Mouse (Mus musculus) heart, adult 2 months (tissue): ENCODE measurements around the gene Nwd1. TPM values are rescaled to one million over a fixed set of nuclear protein-coding genes. Genes with fewer than 3 reads are reported as not detected.
A peak's percentile ranks its signal among the peaks of the same experiment; 100 is the strongest.

Source experiments
- DNase-seq, 2 experiments: peaks; one replicate each; pipeline ENCODE4 v3.0.0; 2021
- H3K27ac ChIP-seq: fragments of 200-600 bp; 2 replicates; pipeline ENCODE4 v1.8.1; 2022
- H3K27me3 ChIP-seq: fragments of 200-500 bp; 2 replicates; pipeline ENCODE4 v1.6.1; 2012; ENCODE audit warnings: mild to moderate bottlenecking, low read length, inconsistent platforms, mixed read lengths; ENCODE audit not compliant: control insufficient read depth, insufficient read depth
- H3K36me3 ChIP-seq: fragments of 200-500 bp; 2 replicates; pipeline ENCODE4 v1.6.1; 2012; ENCODE audit warnings: low read length, inconsistent platforms; ENCODE audit not compliant: control insufficient read depth, insufficient read depth
- H3K4me1 ChIP-seq: fragments of 200-500 bp; 2 replicates; pipeline ENCODE4 v1.6.1; 2011; ENCODE audit warnings: low read length; ENCODE audit not compliant: control insufficient read depth, insufficient read depth
- H3K4me3 ChIP-seq: fragments of 200-600 bp; 2 replicates; pipeline ENCODE4 v1.8.1; 2022
- H3K79me2 ChIP-seq: fragments of 200-500 bp; replicated peaks from 2 replicates; pipeline ENCODE4 v1.6.1; 2012; ENCODE audit warnings: mild to moderate bottlenecking, inconsistent platforms, low read length, moderate library complexity, mixed read lengths; ENCODE audit not compliant: control insufficient read depth, insufficient read depth
- H3K9ac ChIP-seq: fragments of 200-500 bp; 2 replicates; pipeline ENCODE4 v1.6.1; 2012; ENCODE audit warnings: low read depth, mild to moderate bottlenecking, control low read depth, inconsistent platforms, low read length, mixed read lengths
- CTCF ChIP-seq: fragments of 200-600 bp; IDR thresholded peaks from 2 replicates; pipeline ENCODE4 v1.8.1; 2022; ENCODE audit warnings: antibody characterized with exemption, mild to moderate bottlenecking, moderate library complexity
- EP300 ChIP-seq: fragments of 200-500 bp; IDR thresholded peaks from 2 replicates; pipeline ENCODE4 v1.6.1; 2011; ENCODE audit warnings: low read depth, low read length, control low read depth; ENCODE audit not compliant: insufficient read depth
- POLR2A ChIP-seq: fragments of 200-500 bp; IDR thresholded peaks from 2 replicates; pipeline ENCODE4 v1.6.1; 2011; ENCODE audit warnings: mild to moderate bottlenecking, low read depth, low read length, control low read depth; ENCODE audit not compliant: insufficient read depth
- whole genome bisulfite sequencing: fragments of 180-500 bp; shearing (Covaris S2); methylation state at CpG from one replicate; pipeline ENCODE4 v1.1.7; 2018; 5-methylcytosine and 5-hydroxymethylcytosine counted together
- intact Hi-C: fragments of 180-260 bp; cut with DNase I; formaldehyde crosslinking; loops from one replicate; pipeline ENCODE4 v1.15.1; 2025
- polyA plus RNA-seq: library from polyadenylated mRNA; depleted of rRNA; stranded (reverse); fragments of >200 nt; gene quantifications from 2 replicates; pipeline ENCODE4 v1.2.3, GENCODE M21; 2012
- total RNA-seq, 2 experiments: library from RNA; stranded (reverse); gene quantifications; 2 replicates each; pipeline ENCODE4 v1.2.3; 2021

Nwd1 gene
- total and polyA plus RNA-seq, 3 experiments: 0.25 to 0.29 (median 0.27) TPM

GRCm38 (mm10) chr8:72746061-72746460, 99.5 kb downstream of the Nwd1 start:
- intact Hi-C loops: loop anchor here (5.0 kb wide), 1 partner anchor 64 kb away; no protein-coding TSS in a partner anchor
- no peaks in the 10 kb centered on the region for H3K36me3 ChIP-seq
- H3K27ac ChIP-seq: no peak overlapping the region
- no peaks in the 10 kb centered on the region for H3K4me1 ChIP-seq
- H3K79me2 ChIP-seq: no peaks in the 10 kb centered on the region
- H3K4me3 ChIP-seq: no peak overlapping the region
- WGBS: 41% methylated on average over 5 of the region's 5 CpGs
- H3K9ac ChIP-seq: no peak overlapping the region
- peak in 1 of 2 experiments; percentile 28 for DNase-seq
- no peak for TF ChIP-seq EP300
- TF ChIP-seq CTCF: peak; percentile 84
- no peaks in the 10 kb centered on the region for H3K27me3 ChIP-seq

DNA sequence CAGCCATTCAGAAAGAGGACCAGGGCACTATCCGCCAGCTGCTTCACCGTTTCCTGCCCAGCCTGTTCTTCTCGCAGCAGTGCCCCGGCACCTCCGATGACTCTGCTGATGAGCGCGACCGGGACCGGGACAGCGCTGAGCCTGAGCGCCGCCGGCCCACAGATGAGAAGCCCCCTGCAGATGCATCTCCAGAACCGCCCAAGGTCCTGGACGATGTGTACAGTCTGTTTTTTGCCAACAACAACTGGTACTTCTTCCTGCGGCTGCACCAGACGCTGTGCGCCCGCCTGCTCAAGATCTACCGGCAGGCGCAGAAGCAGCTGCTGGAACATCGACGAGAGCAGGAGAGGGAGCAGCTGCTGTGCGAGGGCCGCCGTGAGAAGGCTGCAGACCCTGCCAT, 103.3 kb downstream of the Nwd1 start:
- TF ChIP-seq POLR2A (no peak), CTCF (no peak), EP300 (no peak)
- no peaks in the 10 kb centered on the region for H3K27me3 ChIP-seq
- no peak overlapping the region for H3K4me3 ChIP-seq
- H3K9ac ChIP-seq: no peak overlapping the region
- DNase-seq: no peak
- no peak overlapping the region for H3K27ac ChIP-seq
- intact Hi-C loops: loop anchor here (5.0 kb wide), 1 partner anchor 68 kb away; no protein-coding TSS in a partner anchor
- H3K36me3 ChIP-seq: no peaks in the 10 kb centered on the region
- H3K4me1 ChIP-seq: no peaks in the 10 kb centered on the region; the same call in 1 of the 2 replicates
- WGBS: 92% methylated on average over 26 of the region's 26 CpGs
- H3K79me2 ChIP-seq: no peaks in the 10 kb centered on the region

GRCm38 (mm10) chr8:72750266-72750665, 103.8 kb downstream of the Nwd1 start:
- H3K79me2 ChIP-seq: no peaks in the 10 kb centered on the region
- H3K36me3 ChIP-seq: no peaks in the 10 kb centered on the region
- intact Hi-C loops: no loop called here
- peak in 1 of 2 experiments; percentile 15 for DNase-seq
- TF ChIP-seq CTCF: no peak
- TF ChIP-seq POLR2A: no peak
- TF ChIP-seq EP300: no peak
- no peak overlapping the region for H3K4me3 ChIP-seq
- 97% methylated on average over 6 of the region's 6 CpGs for WGBS
- no peak overlapping the region for H3K27ac ChIP-seq
- no peaks in the 10 kb centered on the region for H3K27me3 ChIP-seq
- H3K9ac ChIP-seq: no peak overlapping the region
- no peaks in the 10 kb centered on the region; the same call in 1 of the 2 replicates for H3K4me1 ChIP-seq

GRCm38 (mm10) chr8:72751126-72751525, 104.6 kb downstream of the Nwd1 start:
- H3K79me2 ChIP-seq: no peaks in the 10 kb centered on the region
- TF ChIP-seq POLR2A: no peak
- TF ChIP-seq CTCF: no peak
- TF ChIP-seq EP300: no peak
- intact Hi-C loops: no loop called here
- no peaks in the 10 kb centered on the region for H3K27me3 ChIP-seq
- no peak overlapping the region for H3K27ac ChIP-seq
- 75% methylated on average over 3 of the region's 3 CpGs for WGBS
- DNase-seq: peak in 1 of 2 experiments; percentile 9
- H3K4me3 ChIP-seq: no peak overlapping the region
- no peaks in the 10 kb centered on the region; the same call in 1 of the 2 replicates for H3K4me1 ChIP-seq
- H3K9ac ChIP-seq: no peak overlapping the region
- no peaks in the 10 kb centered on the region for H3K36me3 ChIP-seq

DNA sequence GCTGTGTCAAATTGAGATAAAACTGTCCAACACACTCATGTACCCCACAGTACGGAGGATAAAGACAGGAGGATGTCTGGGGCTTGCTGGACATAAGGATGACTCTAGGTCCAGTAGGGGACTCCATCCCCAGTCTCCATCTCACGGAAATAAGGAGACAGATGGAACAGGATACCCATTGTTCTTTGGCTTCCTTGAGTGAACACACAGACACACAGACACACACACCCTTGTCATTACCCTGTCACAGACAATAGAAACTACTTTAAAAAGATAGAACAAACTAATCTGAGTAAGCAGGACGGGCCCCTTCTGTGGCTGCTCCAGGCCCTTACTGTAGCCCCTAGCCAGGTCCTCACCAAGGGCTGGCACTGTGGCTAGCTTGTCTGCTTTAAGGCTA, 105.8 kb downstream of the Nwd1 start:
- Histone ChIP-seq H3K9ac (no peak overlapping the region), H3K27me3 (no peaks in the 10 kb centered on the region), H3K4me1 (no peaks in the 10 kb centered on the region; the same call in 1 of the 2 replicates), H3K4me3 (no peak overlapping the region), H3K27ac (peak overlapping the region; percentile 49), H3K36me3 (no peaks in the 10 kb centered on the region), H3K79me2 (no peaks in the 10 kb centered on the region)
- intact Hi-C loops: no loop called here
- TF ChIP-seq POLR2A (no peak), EP300 (no peak), CTCF (no peak)
- peak; percentile 1 to 10 for DNase-seq
- WGBS: 49% methylated on average over 3 of the region's 3 CpGs

GRCm38 (mm10) chr8:72753165-72753564, 106.7 kb downstream of the Nwd1 start:
- no peaks in the 10 kb centered on the region for H3K27me3 ChIP-seq
- peak; percentile 1 to 15 for DNase-seq
- H3K79me2 ChIP-seq: no peaks in the 10 kb centered on the region
- no peak overlapping the region for H3K9ac ChIP-seq
- H3K36me3 ChIP-seq: no peaks in the 10 kb centered on the region
- no peak overlapping the region; the same call in 1 of the 2 replicates for H3K27ac ChIP-seq
- no peak overlapping the region for H3K4me3 ChIP-seq
- 97% methylated on average over 9 of the region's 9 CpGs for WGBS
- intact Hi-C loops: no loop called here
- TF ChIP-seq CTCF: no peak
- TF ChIP-seq POLR2A: no peak
- TF ChIP-seq EP300: no peak
- H3K4me1 ChIP-seq: no peaks in the 10 kb centered on the region; the same call in 1 of the 2 replicates
